ENCODE assay signal across 16 mouse cellular contexts in the genomic region with DNA sequence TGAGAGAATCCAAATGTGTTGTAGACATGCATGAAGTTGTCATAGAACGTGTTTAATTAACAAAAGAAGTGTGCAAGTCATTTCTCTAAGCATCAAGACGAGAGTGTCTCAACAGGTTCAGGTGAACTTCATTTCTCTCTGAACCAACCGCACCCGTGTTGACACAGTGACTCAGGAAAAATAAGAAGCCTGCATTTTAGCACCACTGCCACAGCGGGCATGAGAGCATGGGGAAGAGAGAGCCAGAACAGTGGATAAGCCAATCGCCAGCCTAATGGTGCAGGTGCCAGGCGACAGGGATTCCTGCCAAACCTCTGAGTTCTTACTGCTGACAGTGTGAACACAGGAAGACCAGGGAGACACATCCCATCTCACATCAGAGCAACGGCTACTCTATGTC.
DNase-seq lines count a peak whose midpoint lies in the region.
"Had no signal": no experiment of that assay in that cellular context is flagged by ENCODE, and none has a peak within 500 bp of the region (broad histone marks: within the 10 kb centered on the region; RNA-seq: fewer than 3 reads in every experiment).

No protein-coding gene starts in this region.

- intact Hi-C loops in left cerebral cortex, postnatal 36 days (cut with DNase I) = no loop called here

- peak; percentile 62 for DNase-seq in cerebellum, postnatal 10 days
- DNase-seq in cerebellum, postnatal 36 days = no peak
- DNase-seq in urinary bladder, adult 18-20 months (ENCODE audit: low spot score in 2 of 2) = peak; percentile 30 to 32
- DNase-seq in urinary bladder, postnatal 25 days (ENCODE audit: low spot score) = no peak
- peak; percentile 23 for DNase-seq in lung, postnatal 14 days
- no peak for DNase-seq in left cerebral cortex, postnatal 36 days (ENCODE audit: low spot score in 2 of 2)
- DNase-seq in layer of hippocampus, postnatal 10 days (ENCODE audit: low spot score in 2 of 2) = no peak
- DNase-seq: adrenal gland, postnatal 10 days; cerebellum, adult 8-10 months; gastrocnemius, postnatal 25 days; kidney, adult 11 months; kidney, postnatal 36 days; layer of hippocampus, adult 9-11 months; right cerebral cortex, postnatal 14 days; thymus, adult 18-20 months; thymus, postnatal 36 days had no signal

Comparison
In these comparisons a context has a peak if more than half of its experiments do, and no peak if none do; other contexts are left out.
1. DNase-seq: peak in cerebellum, postnatal 10 days (2 of 2), urinary bladder, adult 18-20 months (2 of 2) and lung, postnatal 14 days (single experiment); none in cerebellum, postnatal 36 days (0 of 2), urinary bladder, postnatal 25 days (single experiment), left cerebral cortex, postnatal 36 days (0 of 2) and layer of hippocampus, postnatal 10 days (0 of 2).